Mouse (Mus musculus): ENCODE data around the gene Usp2.

GRCm38 (mm10) chr9:44116182-44116581 is 49.4 kb downstream of the Usp2 start:
- TF ChIP-seq TAL1 (IDR thresholded peaks at IDR 0.05; ENCODE audit: low read length), result no peak
- no peak for TF ChIP-seq GATA1 (IDR thresholded peaks at IDR 0.05; ENCODE audit: low read length)

Data from erythroblast, embryonic 14.5 days (primary cell).